Mouse (Mus musculus) erythroblast, embryonic 14.5 days (primary cell): ENCODE data around the gene Dnajb6.
"Not testable (repeated sequence)": the region's sequence is repeated elsewhere in the genome, so short reads cannot be mapped to it uniquely, and the experiment has no call there.

Source experiments
- GATA1 ChIP-seq: IDR thresholded peaks from 2 replicates; pipeline ENCODE4 v1.6.1; 2012; ENCODE audit warnings: low read length, inconsistent platforms, mixed read lengths
- TAL1 ChIP-seq: IDR thresholded peaks from 3 replicates; pipeline ENCODE4 v1.6.1; 2012; ENCODE audit warnings: low read length, inconsistent platforms, mixed read lengths

DNA sequence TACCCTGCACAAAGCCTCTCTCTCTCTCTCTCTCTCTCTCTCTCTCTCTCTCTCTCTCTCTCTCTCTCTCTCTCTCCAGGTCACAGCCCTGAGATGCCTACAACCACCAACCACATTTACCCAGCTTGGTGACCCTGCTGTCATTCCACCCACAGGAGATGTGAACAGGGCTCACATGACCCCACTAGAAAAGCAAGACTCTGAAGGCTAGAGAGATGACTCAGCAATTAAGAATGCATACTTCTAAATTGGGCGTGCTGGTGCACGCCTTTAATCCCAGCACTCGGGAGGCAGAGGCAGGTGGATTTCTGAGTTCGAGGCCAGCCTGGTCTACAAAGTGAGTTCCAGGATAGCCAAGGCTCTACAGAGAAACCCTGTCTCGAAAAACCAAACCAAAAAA lies 9.4 kb upstream of the Dnajb6 start:
- TF ChIP-seq GATA1, TAL1: not testable (repeated sequence)
